ENCODE assay signal across 24 mouse cellular contexts in the genomic region with DNA sequence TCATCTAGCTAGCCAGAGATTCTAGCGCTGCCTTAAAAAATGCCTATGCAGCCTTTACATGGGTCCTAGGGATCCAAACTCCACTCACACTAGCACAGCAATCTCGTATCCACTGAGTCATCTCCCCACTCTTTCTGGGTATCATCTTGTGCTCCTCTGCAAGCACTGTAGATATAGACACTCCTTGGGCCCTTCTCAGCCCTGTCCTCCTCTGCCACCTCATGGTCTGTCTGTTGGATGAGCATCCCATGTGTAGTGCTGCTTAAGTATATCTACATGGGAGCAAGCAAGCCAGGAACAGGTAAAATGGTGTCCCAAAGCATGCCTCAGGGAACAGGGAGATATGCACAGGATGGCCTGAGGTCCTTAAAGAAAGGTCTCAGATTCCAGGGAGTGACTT. TPM values are rescaled to one million over a fixed set of nuclear protein-coding genes. Genes with fewer than 3 reads are reported as not detected.
DNase-seq lines count a peak whose midpoint lies in the region; ATAC-seq and TF ChIP-seq lines count a peak whose summit lies in the region.
"Had no signal": no experiment of that assay in that cellular context is flagged by ENCODE, and none has a peak within 500 bp of the region (broad histone marks: within the 10 kb centered on the region; RNA-seq: fewer than 3 reads in every experiment).

No protein-coding gene starts in this region.

- no peaks in the 10 kb centered on the region for H3K36me3 ChIP-seq in liver, postnatal 0 days (replicated peaks; ENCODE audit: insufficient read depth, low read length)
- no peaks in the 10 kb centered on the region for H3K36me3 ChIP-seq in liver, embryonic 12.5 days
- H3K36me3 ChIP-seq: embryonic facial prominence, embryonic 13.5 days; heart, embryonic 12.5 days; limb, embryonic 15.5 days; midbrain, embryonic 10.5 days had no signal

- H3K4me1 ChIP-seq in liver, postnatal 0 days (ENCODE audit: insufficient read depth) = no peaks in the 10 kb centered on the region
- no peaks in the 10 kb centered on the region for H3K4me1 ChIP-seq in liver, embryonic 12.5 days
- H3K4me1 ChIP-seq in cortical plate, adult 2 months (ENCODE audit: control insufficient read depth, insufficient read depth, low read length) = no peaks in the 10 kb centered on the region
- H3K4me1 ChIP-seq: heart, embryonic 12.5 days; limb, embryonic 15.5 days; midbrain, embryonic 10.5 days had no signal

- H3K4me3 ChIP-seq in liver, postnatal 0 days (ENCODE audit: low read depth, low read length) = no peak overlapping the region
- H3K4me3 ChIP-seq in liver, embryonic 12.5 days = no peak overlapping the region
- H3K4me3 ChIP-seq in cortical plate, adult 2 months (ENCODE audit: insufficient read depth, low read length) = no peak overlapping the region
- H3K4me3 ChIP-seq: embryonic facial prominence, embryonic 13.5 days; heart, embryonic 12.5 days; limb, embryonic 15.5 days; midbrain, embryonic 10.5 days had no signal

- no peak for TF ChIP-seq EP300 in liver, postnatal 0 days (IDR thresholded peaks at IDR 0.05; ENCODE audit: low read depth)

- ATAC-seq in frontal cortex, adult (ENCODE audit: low TSS enrichment) = peak; percentile 88
- ATAC-seq in liver, postnatal 0 days = no peak
- ATAC-seq in liver, embryonic 12.5 days = no peak
- no peak for ATAC-seq in erythroblast, adult 5-6 weeks (replicated peaks; ENCODE audit: low FRiP score, poor library complexity, severe bottlenecking)

- peak; percentile 26 for TF ChIP-seq CTCF in liver, postnatal 0 days (IDR thresholded peaks at IDR 0.05; ENCODE audit: low read depth)
- TF ChIP-seq CTCF in cortical plate, adult 2 months (IDR thresholded peaks at IDR 0.05; ENCODE audit: extremely low read depth, insufficient read depth, low read length) = peak; percentile 46

- no peak overlapping the region for H3K9ac ChIP-seq in liver, postnatal 0 days (replicated peaks)
- H3K9ac ChIP-seq in liver, embryonic 12.5 days = no peak overlapping the region
- H3K9ac ChIP-seq: embryonic facial prominence, embryonic 13.5 days; heart, embryonic 12.5 days; limb, embryonic 15.5 days had no signal

- WGBS in liver, postnatal 0 days (ENCODE audit: insufficient replicate concordance) = 85% methylated on average over 2 of the region's 2 CpGs
- 67% methylated on average over 2 of the region's 2 CpGs for WGBS in liver, embryonic 12.5 days (ENCODE audit: insufficient replicate concordance)

- H3K27ac ChIP-seq in liver, postnatal 0 days (ENCODE audit: low read depth) = no peak overlapping the region
- no peak overlapping the region for H3K27ac ChIP-seq in liver, embryonic 12.5 days
- no peak overlapping the region for H3K27ac ChIP-seq in cortical plate, adult 2 months (ENCODE audit: insufficient read depth, low read length)
- H3K27ac ChIP-seq: embryonic facial prominence, embryonic 13.5 days; limb, embryonic 15.5 days; midbrain, embryonic 10.5 days had no signal

- H3K9me3 ChIP-seq in liver, postnatal 0 days (ENCODE audit: low read length) = no peaks in the 10 kb centered on the region
- H3K9me3 ChIP-seq in liver, embryonic 12.5 days (replicated peaks) = no peaks in the 10 kb centered on the region
- H3K9me3 ChIP-seq: embryonic facial prominence, embryonic 13.5 days; limb, embryonic 15.5 days; midbrain, embryonic 10.5 days had no signal

- H3K27me3 ChIP-seq in liver, postnatal 0 days (ENCODE audit: insufficient read depth, low read length) = no peaks in the 10 kb centered on the region
- no peaks in the 10 kb centered on the region for H3K27me3 ChIP-seq in liver, embryonic 12.5 days (replicated peaks)
- H3K27me3 ChIP-seq: embryonic facial prominence, embryonic 13.5 days; heart, embryonic 12.5 days; limb, embryonic 15.5 days had no signal

- no peak for TF ChIP-seq POLR2A in cortical plate, adult 2 months (IDR thresholded peaks at IDR 0.05; ENCODE audit: extremely low read depth, insufficient read depth, low read length)

- no peak for DNase-seq in frontal cortex, postnatal 14 days (ENCODE audit: low spot score in 2 of 2)
- peak; percentile 15 for DNase-seq in kidney, postnatal 10 days
- DNase-seq in kidney, postnatal 25 days = no peak
- no peak for DNase-seq in liver, postnatal 0 days
- DNase-seq: adrenal gland, postnatal 25 days; cerebellum, adult 8-10 months; gastrocnemius, postnatal 36 days; heart, postnatal 36 days; kidney, postnatal 36 days; lung, adult 18-20 months; lung, postnatal 4 days; spleen, adult 18-20 months; thymus, adult 2 months had no signal

- no peak overlapping the region for H3K4me2 ChIP-seq in liver, postnatal 0 days (ENCODE audit: low read depth, low read length)
- H3K4me2 ChIP-seq in liver, embryonic 12.5 days = no peak overlapping the region
- H3K4me2 ChIP-seq: embryonic facial prominence, embryonic 13.5 days; heart, embryonic 12.5 days; limb, embryonic 15.5 days had no signal

RNA-seq across cellular contexts. Expression of gene Cnga3, which starts 36.4 kb away (rescaled TPM):
- not detected in 2 replicates for polyA plus RNA-seq in liver, postnatal 0 days (2015; fragmentation: Nextera tagmentation; extraction: Ambion mirVana)
- polyA plus RNA-seq in liver, embryonic 12.5 days (2016; fragmentation: Nextera tagmentation; extraction: Ambion mirVana) = not detected in 2 replicates
- 0.04 TPM in 1 of 2 replicates, not detected in the other for polyA plus RNA-seq in cortical plate, adult 2 months (2012; rRNA removed)
- not detected in 2 replicates for total RNA-seq in erythroblast, adult 5-6 weeks (2015; ENCODE audit: low replicate concordance)
- not detected in 2 replicates for total RNA-seq in erythroblast, adult 5-6 weeks (2017; ENCODE audit: low replicate concordance)
- total RNA-seq: common myeloid progenitor, adult 5-6 weeks had no signal
- polyA plus RNA-seq: heart, embryonic 12.5 days; limb, embryonic 15.5 days; midbrain, embryonic 10.5 days; neural tube, embryonic 14.5 days; urinary bladder, adult 2 months had no signal
